Mouse (Mus musculus): ENCODE data around the gene Alox12.

DNA sequence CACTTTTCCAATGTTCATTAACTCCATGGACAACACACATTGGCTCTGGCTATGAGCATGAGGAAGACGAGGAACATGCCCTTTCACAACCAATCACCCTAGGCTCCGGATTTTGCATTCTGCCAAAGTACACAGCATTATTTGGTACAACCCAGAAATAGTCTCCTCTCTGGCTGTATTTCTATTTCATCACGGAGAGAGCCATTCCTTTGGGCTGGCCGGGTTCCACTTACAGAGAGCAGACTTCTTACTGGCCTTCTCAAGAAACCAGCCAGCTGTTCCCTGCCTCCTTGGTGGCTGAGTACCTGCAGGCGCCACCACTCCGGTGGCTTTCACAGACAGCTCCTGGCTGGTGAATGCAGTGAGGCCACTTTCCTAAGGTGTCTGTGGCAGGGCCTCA is 42.7 kb downstream of the Alox12 start, which contains the start of gene Slc16a11:
- TF ChIP-seq TAL1 (IDR thresholded peaks at IDR 0.05; ENCODE audit: low read length) = no peak
- no peak for TF ChIP-seq GATA1 (IDR thresholded peaks at IDR 0.05; ENCODE audit: low read length)

Data from erythroblast, embryonic 14.5 days (primary cell).